Mouse (Mus musculus): ENCODE results near the gene Mipol1.
"Not testable (repeated sequence)": the region's sequence is repeated elsewhere in the genome, so short reads cannot be mapped to it uniquely, and the experiment has no call there.

Gene Mipol1

DNA sequence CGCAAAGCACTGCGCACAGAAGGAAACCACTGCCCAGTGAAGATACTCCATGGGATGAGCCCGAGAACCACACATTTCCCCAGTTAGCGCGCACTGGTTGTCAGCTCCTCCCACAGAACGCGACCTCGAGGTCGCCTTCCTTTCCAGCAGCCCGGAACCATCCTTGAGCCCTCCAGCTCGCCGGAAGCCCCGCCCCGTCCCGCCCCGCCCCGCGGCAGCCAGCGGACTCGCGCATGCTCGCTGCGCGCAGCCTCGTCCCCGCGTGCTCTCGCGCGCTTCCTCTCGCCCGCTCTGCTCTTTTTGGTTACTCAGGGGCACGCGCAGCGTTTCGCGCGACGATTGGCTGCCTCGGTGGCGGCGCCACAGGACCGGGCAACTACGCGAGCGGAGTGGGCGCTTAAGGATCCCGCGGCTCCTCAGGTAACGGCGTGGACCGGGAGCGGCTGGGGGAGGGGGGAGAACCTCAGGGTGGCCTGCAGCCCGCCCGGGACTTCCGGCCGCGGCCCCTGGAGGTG lies at the start of gene Mipol1, which contains the start of gene Prps1l3:
TSS of gene Mipol1 (plus strand) at position 236 of the 515 bp plus-strand sequence.
TSS of gene Prps1l3 (plus strand) at position 221 of the 515 bp plus-strand sequence.
- DNase-seq (ENCODE audit: extremely low spot score, low spot score), result peak; percentile 96

DNA sequence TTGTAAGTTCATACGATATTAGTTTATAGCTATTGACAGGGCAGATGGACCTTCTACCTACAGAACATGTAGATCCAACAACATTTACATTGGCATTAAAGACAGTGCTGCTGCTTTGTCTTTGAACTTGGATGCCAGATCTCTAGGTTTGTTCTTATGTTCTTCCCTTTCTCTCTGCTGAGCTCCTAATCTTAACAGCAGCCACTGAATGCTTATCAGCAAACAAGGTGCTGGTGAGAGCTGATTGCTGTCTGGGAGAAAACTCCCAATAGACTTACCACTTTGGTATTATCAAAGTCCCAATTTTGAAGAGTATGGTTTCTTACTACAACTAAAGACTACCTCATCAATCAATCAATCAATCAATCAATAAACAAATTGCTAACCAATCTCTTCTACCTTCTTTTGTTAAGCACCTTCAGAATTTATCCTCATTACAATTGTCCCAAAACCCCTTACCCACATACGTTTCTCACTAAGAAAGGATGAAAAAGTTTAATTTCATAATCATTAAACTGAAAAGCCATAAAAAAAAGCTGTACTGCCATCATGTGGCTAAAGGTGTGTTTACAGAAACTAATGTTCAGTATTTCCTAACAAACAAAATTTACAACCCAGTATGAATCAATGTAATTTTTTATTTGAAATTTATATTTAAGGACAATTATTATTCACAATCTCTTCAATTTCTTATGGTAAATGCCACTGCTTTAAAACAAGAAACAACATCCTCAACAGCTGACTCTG lies 45.7 kb upstream of the Mipol1 start:
- no peak for DNase-seq (ENCODE audit: extremely low spot score, low spot score)

GRCm38 (mm10) chr12:57185475-57185874 lies 44.8 kb upstream of the Mipol1 start:
- no peak for DNase-seq (ENCODE audit: extremely low spot score, low spot score)

DNA sequence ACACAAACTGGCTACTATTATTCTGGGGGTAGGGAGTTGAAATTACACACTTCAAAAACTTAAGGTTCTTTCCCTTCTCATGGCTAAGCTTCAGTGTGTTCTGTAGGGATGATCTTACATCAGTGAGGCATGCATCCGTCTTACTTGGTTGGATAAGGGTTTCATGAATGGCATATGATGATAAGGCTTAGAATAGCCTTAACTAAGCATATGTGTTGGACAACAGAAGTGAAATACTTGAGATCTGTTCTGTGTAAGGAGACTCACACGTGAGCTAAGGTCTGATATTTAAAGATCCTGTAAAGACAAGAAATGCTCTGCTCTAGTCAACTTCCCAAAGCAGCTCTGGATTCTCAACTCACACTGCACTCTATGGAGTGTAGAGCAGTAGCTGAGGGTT lies 44.1 kb upstream of the Mipol1 start:
- DNase-seq (ENCODE audit: extremely low spot score, low spot score), result no peak

DNA sequence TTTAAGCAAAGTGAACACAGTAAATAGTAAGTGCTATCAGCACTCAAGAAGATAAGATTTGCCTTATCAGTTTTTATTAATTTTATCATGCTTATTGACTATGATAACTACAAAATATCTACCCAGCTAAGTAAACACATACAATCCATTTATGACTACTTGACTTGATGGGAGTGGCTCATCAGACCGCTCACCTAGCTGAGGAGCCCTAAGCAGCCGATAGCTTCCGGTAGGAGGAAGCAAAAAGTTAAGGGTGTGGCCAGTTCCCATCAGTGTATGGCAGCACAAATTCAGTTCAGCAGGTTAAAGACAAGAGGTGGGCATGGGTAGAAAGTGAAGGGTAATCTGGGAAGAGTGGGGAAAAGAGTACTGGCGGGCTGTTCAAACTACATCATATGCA lies 43.2 kb upstream of the Mipol1 start:
- DNase-seq (ENCODE audit: extremely low spot score, low spot score), result no peak

DNA sequence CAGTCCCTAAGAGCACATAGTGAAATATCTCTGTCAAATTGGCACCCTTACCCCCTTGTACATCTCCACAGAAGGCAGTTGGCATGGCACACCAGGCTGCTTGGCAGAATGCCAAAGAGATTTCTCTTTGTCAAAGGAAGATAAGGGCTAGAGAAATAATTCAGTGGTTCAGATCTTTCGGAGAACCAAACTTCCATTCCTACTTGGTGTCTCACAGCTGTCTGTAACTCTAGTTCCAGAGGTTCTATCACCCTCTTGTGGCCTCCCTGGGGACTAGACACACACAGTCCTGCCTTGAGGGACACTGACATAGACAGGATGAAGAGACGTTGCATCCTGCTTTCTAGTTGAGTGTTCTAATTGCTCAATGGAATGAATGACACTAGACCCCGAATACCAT lies 35.6 kb upstream of the Mipol1 start:
- DNase-seq (ENCODE audit: extremely low spot score, low spot score), result no peak

- no peak for DNase-seq (ENCODE audit: extremely low spot score, low spot score)
Observed at GRCm38 (mm10) chr12:57196286-57196607, 34.0 kb upstream of the Mipol1 start.

DNA sequence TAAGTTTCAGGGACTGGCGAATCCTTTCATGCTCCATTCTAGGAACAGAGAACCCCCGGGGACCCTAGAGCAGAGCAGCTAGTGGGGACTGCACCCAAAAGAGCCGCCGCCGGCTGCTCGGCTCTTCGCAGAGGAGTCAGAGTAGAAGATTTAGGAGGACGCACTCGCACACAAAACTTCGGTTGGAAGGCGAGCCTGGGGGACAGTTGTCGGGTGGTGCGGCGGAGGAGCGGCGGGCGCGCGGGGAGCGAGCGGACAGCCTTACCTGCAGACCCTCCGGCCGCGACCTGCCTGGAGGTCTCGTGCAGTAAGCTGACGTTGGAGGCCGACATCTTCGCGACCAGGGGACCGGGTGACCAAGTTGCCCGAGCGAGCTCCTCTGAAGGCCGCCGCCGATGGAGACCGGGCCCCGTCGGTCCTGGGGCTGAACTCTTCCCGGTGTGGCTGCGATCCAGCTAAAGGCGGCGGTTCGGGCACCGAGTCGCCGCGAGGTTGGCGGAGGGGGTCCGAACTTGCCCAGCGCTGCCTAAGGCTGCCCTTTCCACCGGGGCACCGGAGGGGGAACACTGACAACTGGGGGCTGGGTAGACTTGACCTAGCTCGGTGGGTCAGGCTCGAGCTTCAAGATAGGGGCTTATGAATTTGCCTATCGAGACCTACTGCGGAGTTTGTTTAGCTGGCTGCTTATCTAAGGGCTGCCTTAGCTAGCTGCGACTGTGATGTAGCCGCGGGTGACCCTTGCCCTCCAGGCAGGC lies 33.4 kb upstream of the Mipol1 start:
- peak; percentile 74 for DNase-seq (ENCODE audit: extremely low spot score, low spot score)

DNA sequence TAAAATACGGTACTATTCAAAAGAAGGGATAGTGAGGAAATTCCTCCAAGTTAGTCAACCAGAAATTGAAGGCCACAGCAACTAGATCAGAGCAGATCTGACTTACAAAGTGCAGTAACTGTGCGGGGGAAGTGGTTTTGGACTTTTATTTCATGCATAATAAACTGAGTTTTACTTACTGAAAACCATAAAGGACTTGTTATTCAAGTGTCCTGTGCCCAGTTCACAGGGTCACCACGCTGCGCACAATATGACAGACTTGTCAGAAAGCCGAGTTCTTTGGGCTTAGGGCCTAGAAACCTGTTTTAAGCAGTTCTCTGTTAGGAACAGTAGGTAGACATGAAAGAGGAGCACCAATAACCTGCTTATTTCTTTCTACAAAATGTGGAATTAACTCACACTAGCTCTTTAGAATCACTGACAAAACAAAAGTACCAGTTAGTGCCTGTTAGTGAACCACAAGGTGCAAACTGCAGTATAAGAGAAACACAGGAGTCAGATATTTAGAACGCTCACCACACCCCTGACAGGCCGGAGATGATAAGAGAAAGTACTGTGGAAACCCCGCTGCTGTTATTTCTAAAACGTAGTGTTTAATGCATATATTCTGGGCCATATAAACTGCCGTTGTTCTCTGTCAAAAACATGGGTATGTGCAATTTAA lies 32.7 kb upstream of the Mipol1 start, which contains the start of gene Slc25a21:
TSS of gene Slc25a21 (minus strand) at position 110 of the 664 bp plus-strand sequence.
- DNase-seq (ENCODE audit: extremely low spot score, low spot score), result no peak

GRCm38 (mm10) chr12:57198269-57198668 lies 32.0 kb upstream of the Mipol1 start:
- no peak for DNase-seq (ENCODE audit: extremely low spot score, low spot score)

DNA sequence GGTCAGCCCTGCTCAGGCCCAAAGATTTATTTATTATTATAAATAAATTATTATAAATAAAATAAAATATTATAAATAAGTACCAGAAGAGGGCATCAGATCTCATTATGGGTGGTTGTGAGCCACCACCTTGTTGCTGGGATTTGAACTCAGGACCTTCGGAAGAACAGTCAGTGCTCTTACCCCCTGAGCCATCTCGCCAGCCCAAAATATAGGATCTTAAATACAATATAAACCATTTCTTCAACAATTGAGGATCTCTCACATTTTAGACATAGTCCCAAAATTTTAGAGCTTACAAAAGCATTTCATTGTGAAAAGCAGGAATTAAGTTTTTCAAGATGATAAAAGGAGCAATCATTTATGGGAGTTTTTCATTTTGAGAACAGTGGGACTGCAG lies 30.8 kb upstream of the Mipol1 start:
- DNase-seq (ENCODE audit: extremely low spot score, low spot score), result no peak

DNA sequence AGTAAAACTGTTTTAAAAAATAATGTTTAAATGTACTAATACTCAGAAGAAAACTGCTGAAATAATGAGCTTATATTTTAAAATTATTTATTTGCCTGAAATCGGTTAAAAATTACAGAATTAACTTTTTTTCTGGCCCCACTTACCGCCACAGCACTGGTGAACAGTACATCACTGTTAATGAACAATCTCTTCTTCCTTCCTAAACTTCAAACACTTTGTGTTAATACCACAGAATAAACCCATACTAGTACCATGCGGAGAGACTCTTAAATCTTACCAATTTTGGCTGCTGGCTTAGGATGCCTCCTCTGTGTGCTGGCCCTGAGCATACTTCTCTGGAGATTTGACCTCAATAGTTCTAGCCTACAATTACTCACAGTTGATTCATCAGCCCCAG lies 28.3 kb upstream of the Mipol1 start:
- DNase-seq (ENCODE audit: extremely low spot score, low spot score), result no peak

DNA sequence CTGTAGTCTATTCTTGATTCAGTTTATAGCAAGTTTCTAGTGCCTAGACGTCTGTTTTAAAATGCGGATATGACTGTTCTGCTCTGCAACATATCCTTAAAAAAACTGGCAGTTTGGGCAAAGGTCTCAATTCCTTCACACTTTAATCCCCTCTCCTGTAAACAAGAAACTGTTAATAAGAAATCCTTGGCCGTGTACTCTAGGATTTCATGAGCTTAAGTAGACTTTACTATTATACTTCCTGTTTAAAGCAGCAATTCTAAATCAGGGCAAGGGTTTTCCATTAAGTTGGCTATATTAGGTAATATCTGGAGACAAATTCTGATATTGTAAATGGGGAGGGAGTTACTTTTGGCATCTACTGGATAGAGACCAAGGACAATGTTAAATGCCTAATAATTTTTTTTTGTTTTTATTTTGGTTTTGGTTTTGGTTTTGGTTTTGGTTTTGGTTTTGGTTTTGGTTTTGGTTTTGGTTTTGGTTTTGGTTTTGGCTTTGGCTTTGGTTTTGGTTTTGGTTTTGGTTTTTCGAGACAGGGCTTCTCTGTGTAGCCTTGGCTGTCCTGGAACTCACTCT lies 25.9 kb upstream of the Mipol1 start:
- DNase-seq (ENCODE audit: extremely low spot score, low spot score), result no peak

DNA sequence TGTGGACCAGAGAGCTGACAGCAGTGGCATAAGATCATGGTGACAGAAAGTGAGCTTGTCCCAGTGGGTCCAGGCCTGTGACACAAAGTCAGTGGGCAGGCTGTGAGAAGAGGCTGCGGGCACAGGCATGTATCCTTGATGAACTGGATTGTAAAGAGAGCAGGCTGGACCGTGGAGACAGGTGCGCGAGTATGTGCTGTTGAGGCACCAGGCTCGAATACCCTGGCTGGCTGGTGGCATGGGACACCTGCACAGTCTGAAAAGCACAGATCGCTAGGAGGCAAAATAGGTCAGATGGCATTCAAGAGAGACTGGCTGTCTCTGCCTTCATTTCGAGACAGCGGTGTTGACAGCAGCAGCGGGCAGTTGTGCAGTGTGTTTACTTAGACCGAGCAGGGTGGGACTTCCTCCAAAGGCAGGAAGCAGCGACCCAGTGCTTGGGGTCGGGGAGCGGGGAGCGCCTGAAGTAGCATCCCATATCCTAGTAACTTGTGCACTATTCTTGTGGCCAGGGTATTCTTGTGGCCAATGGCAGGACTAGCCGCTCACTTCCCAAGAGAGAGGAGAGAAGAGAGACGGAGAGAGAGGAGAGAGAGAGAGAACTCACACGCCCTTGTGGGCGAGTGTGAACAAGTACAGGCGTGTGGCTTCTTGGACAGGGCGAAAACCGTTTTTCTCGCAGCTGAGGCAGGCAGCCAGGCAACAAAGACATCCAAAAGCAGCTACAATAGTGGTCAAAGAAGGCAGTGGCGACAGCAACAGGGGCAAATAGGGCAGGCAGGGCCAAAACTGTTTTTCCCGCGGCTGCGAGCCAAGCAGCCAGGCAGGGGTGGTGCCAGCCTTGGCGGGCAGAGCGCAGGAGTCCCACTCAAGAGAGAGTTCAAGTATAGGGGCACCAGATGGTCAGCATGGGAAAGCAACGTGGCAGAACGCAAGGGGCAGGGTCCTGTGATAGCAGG lies 18.6 kb upstream of the Mipol1 start:
- DNase-seq (ENCODE audit: extremely low spot score, low spot score), result peak; percentile 54

- not testable (repeated sequence) for DNase-seq (ENCODE audit: extremely low spot score, low spot score)
Observed at GRCm38 (mm10) chr12:57212463-57212862, 17.8 kb upstream of the Mipol1 start.

DNA sequence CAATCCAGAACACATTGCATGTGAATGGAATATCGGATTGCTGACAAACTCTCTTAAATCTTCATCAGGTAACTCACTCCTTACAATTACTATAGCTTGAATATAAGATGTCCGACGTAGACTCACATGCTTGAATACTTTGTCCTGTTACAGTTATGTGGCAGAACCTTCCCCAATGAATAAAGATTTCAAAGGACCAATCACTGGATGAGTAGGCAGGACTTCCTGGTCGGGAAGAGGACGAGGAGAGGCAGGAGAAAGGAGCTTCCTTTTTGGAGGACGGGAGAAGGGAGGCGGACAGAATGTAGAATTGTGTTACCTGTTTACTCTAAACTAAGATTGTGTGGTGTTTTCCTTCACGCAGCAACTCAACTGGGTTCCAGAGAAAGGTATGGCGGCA lies 3.8 kb upstream of the Mipol1 start:
- DNase-seq (ENCODE audit: extremely low spot score, low spot score), result no peak

DNA sequence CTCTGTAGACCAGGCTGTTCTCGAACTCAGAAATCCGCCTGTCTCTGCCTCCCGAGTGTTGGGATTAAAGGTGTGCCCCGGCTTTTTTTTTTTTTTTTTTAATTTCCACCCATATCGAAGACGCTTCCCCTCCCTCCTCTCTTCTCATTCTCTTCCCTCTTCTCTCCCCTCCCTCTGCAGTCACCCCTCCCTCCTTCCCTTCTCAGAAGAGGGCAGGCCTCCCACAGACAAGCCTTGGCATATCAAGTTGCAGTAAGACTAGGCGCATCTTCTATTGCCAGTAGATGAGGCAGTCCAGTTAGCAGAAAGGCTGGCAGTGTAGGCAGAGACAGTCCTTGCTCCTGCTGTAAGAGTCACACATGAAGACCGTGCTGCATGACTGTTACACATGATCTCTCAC lies 2.5 kb upstream of the Mipol1 start:
- DNase-seq (ENCODE audit: extremely low spot score, low spot score), result no peak

DNA sequence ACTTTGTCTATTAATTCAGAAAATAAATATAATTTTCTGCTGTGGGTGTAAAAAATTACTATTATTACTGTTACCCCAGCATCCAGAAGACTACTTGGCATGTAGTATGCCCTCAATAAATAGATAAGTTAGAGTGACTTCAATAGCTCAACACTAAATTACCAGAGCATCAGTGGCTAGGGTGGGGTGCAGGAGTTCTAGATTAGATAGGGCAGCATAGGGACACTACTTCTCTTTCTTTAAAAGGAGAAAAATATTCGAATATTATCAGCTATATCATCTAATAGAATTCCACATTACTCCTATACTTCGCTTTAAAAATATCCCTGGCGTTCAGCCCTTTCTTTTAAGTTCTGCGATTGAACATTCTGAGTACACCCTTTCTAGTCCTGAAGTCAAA lies 524 bp upstream of the Mipol1 start:
- no peak for DNase-seq (ENCODE audit: extremely low spot score, low spot score)

DNA sequence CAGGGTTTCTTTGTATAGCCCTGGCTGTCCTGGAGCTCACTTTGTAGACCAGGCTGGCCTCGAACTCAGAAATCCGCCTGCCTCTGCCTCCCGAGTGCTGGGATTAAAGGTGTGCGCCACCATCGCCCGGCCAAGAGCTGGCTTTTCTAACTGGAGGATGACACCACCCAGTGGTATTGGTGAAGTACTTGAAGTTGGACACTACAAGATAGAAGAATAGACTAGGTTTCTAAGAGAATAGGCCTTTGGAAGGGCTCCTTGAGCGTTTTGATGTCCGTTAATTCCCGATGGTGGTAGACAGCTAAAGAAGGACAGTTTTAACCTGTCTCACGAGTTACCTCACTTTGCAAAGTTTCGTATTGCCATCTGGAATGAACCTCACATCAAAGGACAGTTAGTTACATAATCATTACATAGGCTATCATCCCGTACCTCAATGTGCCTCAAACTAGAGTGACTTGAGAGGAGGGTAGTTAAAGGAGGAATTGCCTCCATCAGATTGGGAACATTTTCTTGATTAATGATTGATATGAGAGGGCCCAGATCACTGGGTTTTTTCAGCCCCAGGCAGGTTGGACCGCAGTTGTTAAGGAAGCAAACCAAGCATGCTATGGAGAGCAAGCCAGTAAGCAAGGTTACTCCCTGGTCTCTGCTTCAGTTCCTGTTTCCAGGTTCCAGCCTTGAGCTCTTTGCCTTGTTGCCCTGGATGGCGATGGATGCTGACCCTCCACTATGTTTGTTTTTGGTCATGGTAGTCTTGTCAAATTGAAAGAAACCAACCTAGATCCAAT lies 1.1 kb downstream of the Mipol1 start:
- peak; percentile 31 for DNase-seq (ENCODE audit: extremely low spot score, low spot score)

GRCm38 (mm10) chr12:57233386-57233785 lies 3.2 kb downstream of the Mipol1 start:
- DNase-seq (ENCODE audit: extremely low spot score, low spot score), result no peak
